Mouse (Mus musculus) midbrain, embryonic 15.5 days (tissue): ENCODE data around the gene Bach1. TPM values are rescaled to one million over a fixed set of nuclear protein-coding genes. Genes with fewer than 3 reads are reported as not detected.
"Not testable (repeated sequence)": the region's sequence is repeated elsewhere in the genome, so short reads cannot be mapped to it uniquely, and the experiment has no call there.

ENCODE experiments used
- ATAC-seq: fragments of 200-750 bp; cut with Nextera tagmentation; replicated peaks from 2 replicates; pipeline ENCODE4 v1.8.0; 2017; ENCODE audit warnings: moderate TSS enrichment
- H3K27ac ChIP-seq: fragments of 300-500 bp; sonication (generic); 2 replicates; pipeline ENCODE4 v1.5.1; 2015; ENCODE audit warnings: mild to moderate bottlenecking, inconsistent platforms
- H3K27me3 ChIP-seq: fragments of 300-500 bp; sonication (generic); replicated peaks from 2 replicates; pipeline ENCODE4 v1.6.1; 2015; ENCODE audit warnings: inconsistent platforms
- H3K36me3 ChIP-seq: fragments of 300-500 bp; sonication (generic); replicated peaks from 2 replicates; pipeline ENCODE4 v1.6.1; 2015; ENCODE audit warnings: inconsistent platforms
- H3K4me1 ChIP-seq: fragments of 300-500 bp; sonication (generic); 2 replicates; pipeline ENCODE4 v1.6.1; 2015; ENCODE audit warnings: inconsistent platforms
- H3K4me2 ChIP-seq: fragments of 300-500 bp; sonication (generic); 2 replicates; pipeline ENCODE4 v1.6.1; 2015; ENCODE audit warnings: inconsistent platforms, mild to moderate bottlenecking, moderate library complexity
- H3K4me3 ChIP-seq: fragments of 300-500 bp; sonication (generic); 2 replicates; pipeline ENCODE4 v1.5.1; 2015; ENCODE audit warnings: mild to moderate bottlenecking, inconsistent platforms
- H3K9ac ChIP-seq: fragments of 300-500 bp; sonication (generic); 2 replicates; pipeline ENCODE4 v1.6.1; 2015; ENCODE audit warnings: mild to moderate bottlenecking, inconsistent platforms
- H3K9me3 ChIP-seq: fragments of 300-500 bp; sonication (generic); 2 replicates; pipeline ENCODE4 v1.6.1; 2016; ENCODE audit warnings: inconsistent platforms
- WGBS: fragments of 180-500 bp; shearing (Covaris S2); methylation state at CpG from one replicate; pipeline ENCODE4 v1.1.7; 2015; ENCODE audit warnings: mixed read lengths; 5-methylcytosine and 5-hydroxymethylcytosine counted together
- polyA plus RNA-seq: library from polyadenylated mRNA; unstranded; fragments of >200 nt; fragmentation: Nextera tagmentation; extraction: Ambion mirVana; gene quantifications from 2 replicates; pipeline ENCODE4 v1.2.1, GENCODE M21; 2015

The Bach1 gene
- polyA plus RNA-seq, 1 experiment from 2014 or later: 21.3 TPM

- 73% methylated on average over 3 of the region's 3 CpGs for WGBS
- Histone ChIP-seq H3K9ac (no peak overlapping the region), H3K36me3 (no peaks in the 10 kb centered on the region), H3K27me3 (no peaks in the 10 kb centered on the region), H3K4me2 (no peak overlapping the region), H3K4me1 (no peaks in the 10 kb centered on the region), H3K9me3 (no peaks in the 10 kb centered on the region), H3K4me3 (no peak overlapping the region), H3K27ac (no peak overlapping the region)
- no peak for ATAC-seq
Measured at GRCm38 (mm10) chr16:87687346-87687745, 11.4 kb upstream of the Bach1 start.

GRCm38 (mm10) chr16:87688328-87688727 lies 10.4 kb upstream of the Bach1 start:
- H3K9me3 ChIP-seq, H3K4me1 ChIP-seq, H3K36me3 ChIP-seq, H3K27ac ChIP-seq, H3K27me3 ChIP-seq, H3K4me2 ChIP-seq, ATAC-seq, H3K4me3 ChIP-seq, H3K9ac ChIP-seq: not testable (repeated sequence)
- 98% methylated on average over 3 of the region's 3 CpGs for WGBS

- not testable (repeated sequence) for H3K4me3 ChIP-seq, ATAC-seq, H3K36me3 ChIP-seq, H3K9ac ChIP-seq, H3K4me2 ChIP-seq, H3K4me1 ChIP-seq, H3K27ac ChIP-seq, H3K9me3 ChIP-seq, H3K27me3 ChIP-seq
- 88% methylated on average over 7 of the region's 7 CpGs for WGBS
Measured at GRCm38 (mm10) chr16:87688823-87689222, 9.9 kb upstream of the Bach1 start.

- Histone ChIP-seq H3K4me3 (no peak overlapping the region), H3K36me3 (no peaks in the 10 kb centered on the region), H3K9me3 (no peaks in the 10 kb centered on the region), H3K27me3 (no peaks in the 10 kb centered on the region), H3K27ac (no peak overlapping the region), H3K9ac (no peak overlapping the region), H3K4me2 (no peak overlapping the region), H3K4me1 (no peaks in the 10 kb centered on the region)
- ATAC-seq: no peak
- 78% methylated on average over 8 of the region's 8 CpGs for WGBS
Measured at GRCm38 (mm10) chr16:87689225-87689624, 9.5 kb upstream of the Bach1 start.

GRCm38 (mm10) chr16:87690506-87690905 lies 8.2 kb upstream of the Bach1 start:
- Histone ChIP-seq H3K4me3 (no peak overlapping the region), H3K9me3 (no peaks in the 10 kb centered on the region), H3K36me3 (no peaks in the 10 kb centered on the region), H3K4me1 (no peaks in the 10 kb centered on the region), H3K27me3 (no peaks in the 10 kb centered on the region), H3K27ac (no peak overlapping the region), H3K9ac (no peak overlapping the region), H3K4me2 (no peak overlapping the region)
- no peak for ATAC-seq
- 95% methylated on average over 4 of the region's 4 CpGs for WGBS

GRCm38 (mm10) chr16:87691102-87691501 lies 7.6 kb upstream of the Bach1 start:
- no peak for ATAC-seq
- Histone ChIP-seq H3K4me2 (no peak overlapping the region), H3K4me1 (no peaks in the 10 kb centered on the region), H3K27me3 (no peaks in the 10 kb centered on the region), H3K4me3 (no peak overlapping the region), H3K27ac (no peak overlapping the region), H3K36me3 (no peaks in the 10 kb centered on the region), H3K9me3 (no peaks in the 10 kb centered on the region), H3K9ac (no peak overlapping the region)
- WGBS: 98% methylated on average over 4 of the region's 4 CpGs

- Histone ChIP-seq H3K4me2 (no peak overlapping the region), H3K27ac (no peak overlapping the region), H3K9ac (no peak overlapping the region), H3K36me3 (no peaks in the 10 kb centered on the region), H3K4me1 (no peaks in the 10 kb centered on the region), H3K9me3 (no peaks in the 10 kb centered on the region), H3K4me3 (no peak overlapping the region), H3K27me3 (no peaks in the 10 kb centered on the region)
- WGBS: 93% methylated on average over 2 of the region's 2 CpGs
- no peak for ATAC-seq
Measured at GRCm38 (mm10) chr16:87692591-87692990, 6.2 kb upstream of the Bach1 start.

- peak overlapping the region; percentile 82 for H3K27ac ChIP-seq
- H3K9ac ChIP-seq: peak overlapping the region; percentile 63; the same call in 1 of the 2 replicates
- H3K36me3 ChIP-seq: no peaks in the 10 kb centered on the region
- H3K27me3 ChIP-seq: no peaks in the 10 kb centered on the region
- WGBS: 27% methylated on average over 16 of the region's 16 CpGs
- peaks cover 27% of the 10 kb centered on the region for H3K4me1 ChIP-seq
- H3K9me3 ChIP-seq: no peaks in the 10 kb centered on the region
- H3K4me3 ChIP-seq: peak overlapping the region; percentile 58
- H3K4me2 ChIP-seq: peak overlapping the region; percentile 79
- peak; percentile 8 for ATAC-seq
Measured at GRCm38 (mm10) chr16:87697707-87698365, 909 bp upstream of the Bach1 start.

GRCm38 (mm10) chr16:87699306-87699692 lies 554 bp downstream of the Bach1 start:
- peaks cover 39% of the 10 kb centered on the region for H3K4me1 ChIP-seq
- no peak; the same call in 1 of the 2 replicates for ATAC-seq
- H3K9me3 ChIP-seq: no peaks in the 10 kb centered on the region
- peak overlapping the region; percentile 82 for H3K27ac ChIP-seq
- H3K27me3 ChIP-seq: no peaks in the 10 kb centered on the region
- H3K36me3 ChIP-seq: no peaks in the 10 kb centered on the region
- WGBS: under 1% methylated on average over 20 of the region's 20 CpGs
- peak overlapping the region; percentile 79 for H3K4me2 ChIP-seq
- peak overlapping the region; percentile 63 for H3K9ac ChIP-seq
- peak overlapping the region; percentile 58 for H3K4me3 ChIP-seq

- H3K4me1 ChIP-seq: peaks cover 45% of the 10 kb centered on the region
- no peaks in the 10 kb centered on the region for H3K27me3 ChIP-seq
- H3K9ac ChIP-seq: peak overlapping the region; percentile 63
- no peaks in the 10 kb centered on the region for H3K36me3 ChIP-seq
- H3K4me3 ChIP-seq: peak overlapping the region; percentile 58
- H3K9me3 ChIP-seq: no peaks in the 10 kb centered on the region
- H3K4me2 ChIP-seq: peak overlapping the region; percentile 79
- H3K27ac ChIP-seq: peak overlapping the region; percentile 82
- ATAC-seq: peak; percentile 13
- under 1% methylated on average over 20 of the region's 20 CpGs for WGBS
Measured at GRCm38 (mm10) chr16:87699693-87700394, 1.1 kb downstream of the Bach1 start.

- peak overlapping the region; percentile 58 for H3K4me3 ChIP-seq
- H3K27me3 ChIP-seq: no peaks in the 10 kb centered on the region
- H3K9ac ChIP-seq: peak overlapping the region; percentile 63
- WGBS: 21% methylated on average over 3 of the region's 3 CpGs
- H3K9me3 ChIP-seq: no peaks in the 10 kb centered on the region
- H3K4me1 ChIP-seq: peaks cover 45% of the 10 kb centered on the region
- H3K36me3 ChIP-seq: no peaks in the 10 kb centered on the region
- peak overlapping the region; percentile 79 for H3K4me2 ChIP-seq
- ATAC-seq: no peak
- H3K27ac ChIP-seq: peak overlapping the region; percentile 82
Measured at GRCm38 (mm10) chr16:87700395-87700765, 1.6 kb downstream of the Bach1 start.

- Histone ChIP-seq H3K4me1 (peaks cover 60% of the 10 kb centered on the region), H3K9ac (no peak overlapping the region)
- 72% methylated on average over 2 of the region's 2 CpGs for WGBS
Measured at GRCm38 (mm10) chr16:87701891-87702290, 3.1 kb downstream of the Bach1 start.

GRCm38 (mm10) chr16:87702881-87703280 lies 4.1 kb downstream of the Bach1 start:
- Histone ChIP-seq H3K9me3 (no peaks in the 10 kb centered on the region), H3K4me1 (peaks cover 68% of the 10 kb centered on the region), H3K4me2 (no peak overlapping the region), H3K9ac (no peak overlapping the region), H3K27ac (no peak overlapping the region), H3K36me3 (no peaks in the 10 kb centered on the region), H3K27me3 (no peaks in the 10 kb centered on the region), H3K4me3 (no peak overlapping the region)
- whole genome bisulfite sequencing: 94% methylated on average over 5 of the region's 5 CpGs
- ATAC-seq: no peak

More at GRCm38 (mm10) chr16:87701891-87702290, 3.1 kb downstream of the Bach1 start:
- ATAC-seq: no peak
- no peak overlapping the region for H3K4me3 ChIP-seq
- H3K27me3 ChIP-seq: no peaks in the 10 kb centered on the region
- no peaks in the 10 kb centered on the region for H3K36me3 ChIP-seq
- no peak overlapping the region for H3K4me2 ChIP-seq
- H3K27ac ChIP-seq: no peak overlapping the region
- H3K9me3 ChIP-seq: no peaks in the 10 kb centered on the region
